Mouse (Mus musculus) heart, postnatal 0 days (tissue): ENCODE results near the gene Myo15b. TPM values are rescaled to one million over a fixed set of nuclear protein-coding genes. Genes with fewer than 3 reads are reported as not detected.
A peak's percentile ranks its signal among the peaks of the same experiment; 100 is the strongest.

ENCODE experiments used
- ATAC-seq: fragments of 200-750 bp; cut with Nextera tagmentation; 2 replicates; pipeline ENCODE4 v1.8.0; 2017; ENCODE audit warnings: low read depth, moderate number of reproducible peaks, moderate library complexity; ENCODE audit not compliant: insufficient read depth
- DNase-seq: peaks from one replicate; pipeline ENCODE4 v3.0.0-alpha.2; 2016; ENCODE audit warnings: low spot score
- H3K27ac ChIP-seq: fragments of 300-500 bp; sonication (generic); 2 replicates; pipeline ENCODE4 v1.5.1; 2014; ENCODE audit warnings: low read depth, mild to moderate bottlenecking
- H3K27me3 ChIP-seq: fragments of 300-500 bp; sonication (generic); 2 replicates; pipeline ENCODE4 v1.6.1; 2014; ENCODE audit warnings: low read length, mixed read lengths; ENCODE audit not compliant: control insufficient read depth, insufficient read depth
- H3K36me3 ChIP-seq: fragments of 300-500 bp; sonication (generic); replicated peaks from 2 replicates; pipeline ENCODE4 v1.6.1; 2014; ENCODE audit warnings: low read length, mixed read lengths; ENCODE audit not compliant: control insufficient read depth, insufficient read depth
- H3K4me1 ChIP-seq: fragments of 300-500 bp; sonication (generic); 2 replicates; pipeline ENCODE4 v1.6.1; 2014; ENCODE audit warnings: antibody characterized with exemption; ENCODE audit not compliant: control insufficient read depth, insufficient read depth
- H3K4me2 ChIP-seq: fragments of 300-500 bp; sonication (generic); 2 replicates; pipeline ENCODE4 v1.6.1; 2014; ENCODE audit warnings: low read depth, mild to moderate bottlenecking, low read length, moderate library complexity
- H3K4me3 ChIP-seq: fragments of 300-500 bp; sonication (generic); 2 replicates; pipeline ENCODE4 v1.5.1; 2014; ENCODE audit warnings: low read depth, low read length
- H3K9ac ChIP-seq: fragments of 300-500 bp; sonication (generic); replicated peaks from 2 replicates; pipeline ENCODE4 v1.6.1; 2014; ENCODE audit warnings: low read depth, low read length, mixed read lengths
- H3K9me3 ChIP-seq: fragments of 300-500 bp; sonication (generic); replicated peaks from 2 replicates; pipeline ENCODE4 v1.6.1; 2016; ENCODE audit warnings: low read length; ENCODE audit not compliant: control insufficient read depth
- CTCF ChIP-seq: IDR thresholded peaks from 2 replicates; pipeline ENCODE4 v1.5.1; 2016; ENCODE audit warnings: antibody characterized with exemption, control low read depth, low read depth
- EP300 ChIP-seq: IDR thresholded peaks from 2 replicates; pipeline ENCODE4 v1.6.1; 2016; ENCODE audit warnings: antibody characterized with exemption, low read depth
- WGBS: fragments of 180-500 bp; shearing (Covaris S2); extraction: QIAGEN DNeasy Blood & Tissue Kit; methylation state at CpG from one replicate; pipeline ENCODE4 v1.1.7; 2014; 5-methylcytosine and 5-hydroxymethylcytosine counted together
- polyA plus RNA-seq: library from polyadenylated mRNA; unstranded; fragments of >200 nt; fragmentation: Nextera tagmentation; extraction: Ambion mirVana; gene quantifications from 2 replicates; pipeline ENCODE4 v1.2.1, GENCODE M21; 2015
- total RNA-seq: library from RNA; depleted of rRNA; stranded (reverse); fragments of >200 nt; gene quantifications from 2 replicates; pipeline ENCODE4 v1.2.3, GENCODE M21; 2014; ENCODE audit warnings: low replicate concordance

Gene Myo15b
- total and polyA plus RNA-seq, 2 experiments from 2014 or later, result 0.04 TPM; not detected in 1

DNA sequence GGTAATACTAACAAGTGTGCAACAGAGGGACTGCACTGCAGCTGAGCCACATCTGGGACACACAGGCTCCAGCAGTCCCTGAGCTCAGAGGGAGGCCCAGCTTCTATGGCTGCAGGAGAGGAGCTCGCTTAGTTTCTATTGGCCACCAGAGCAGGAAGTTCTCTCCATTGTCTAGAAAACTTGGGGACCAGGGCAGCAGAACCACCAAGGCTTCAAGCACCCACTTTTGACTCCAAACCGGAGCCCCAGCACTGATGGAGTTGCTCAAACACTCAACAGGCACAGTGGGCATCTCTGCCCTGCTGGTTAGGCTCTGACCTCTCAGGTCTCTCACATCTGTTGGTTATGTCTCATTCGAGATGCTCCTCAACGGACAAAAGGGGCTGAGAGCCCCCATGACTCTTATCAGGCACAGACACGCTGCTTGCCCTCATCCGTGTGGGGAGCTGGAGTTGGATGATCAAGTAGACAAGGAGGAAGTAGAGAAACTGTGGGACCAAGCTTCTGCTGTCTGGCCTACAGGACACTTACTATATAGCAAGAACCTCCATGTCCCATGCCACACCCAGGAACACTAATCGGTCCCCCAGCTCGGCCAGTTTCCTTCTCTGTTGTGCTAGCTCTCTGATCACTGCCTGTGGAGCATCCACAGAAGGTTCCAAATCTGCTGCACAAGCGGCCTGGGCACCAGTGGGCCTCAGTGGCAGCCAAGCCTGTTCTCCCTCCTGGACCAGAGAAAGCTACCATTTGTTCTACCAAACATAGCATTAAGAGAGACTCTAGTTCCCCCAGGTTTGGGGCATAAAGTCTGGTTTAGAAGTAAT is 43.3 kb downstream of the Myo15b start:
- Histone ChIP-seq H3K27ac (peak overlapping the region; percentile 98), H3K27me3 (no peaks in the 10 kb centered on the region), H3K9me3 (no peaks in the 10 kb centered on the region), H3K4me3 (peak overlapping the region; percentile 57), H3K9ac (peak overlapping the region; percentile 60), H3K36me3 (peaks cover 23% of the 10 kb centered on the region), H3K4me2 (peak overlapping the region; percentile 71), H3K4me1 (peaks cover 46% of the 10 kb centered on the region)
- TF ChIP-seq CTCF, result no peak
- TF ChIP-seq EP300, result no peak
- no peak for DNase-seq
- ATAC-seq, result no peak
- 58% methylated on average over 9 of the region's 9 CpGs for WGBS

- H3K27ac ChIP-seq, result peak overlapping the region; percentile 98
- H3K4me1 ChIP-seq, result peaks cover 46% of the 10 kb centered on the region
- H3K27me3 ChIP-seq, result no peaks in the 10 kb centered on the region
- H3K9ac ChIP-seq, result peak overlapping the region; percentile 60; the same call in 1 of the 2 replicates
- no peak for TF ChIP-seq CTCF
- TF ChIP-seq EP300, result peak; percentile 66
- H3K9me3 ChIP-seq, result no peaks in the 10 kb centered on the region
- DNase-seq (peak; percentile 85), ATAC-seq (peak; percentile 40)
- H3K36me3 ChIP-seq, result peaks cover 25% of the 10 kb centered on the region
- 17% methylated on average over 5 of the region's 5 CpGs for WGBS
- peak overlapping the region; percentile 71 for H3K4me2 ChIP-seq
- H3K4me3 ChIP-seq, result peak overlapping the region; percentile 57; the same call in 1 of the 2 replicates
These were observed 44.0 kb downstream of the Myo15b start for GRCm38 (mm10) chr11:115902177-115902576.

GRCm38 (mm10) chr11:115902831-115903230 is 44.6 kb downstream of the Myo15b start:
- peaks cover 46% of the 10 kb centered on the region for H3K4me1 ChIP-seq
- peak overlapping the region; percentile 71 for H3K4me2 ChIP-seq
- H3K27ac ChIP-seq, result peak overlapping the region; percentile 98
- 22% methylated on average over 1 of the region's 1 CpGs for WGBS
- no peak overlapping the region for H3K4me3 ChIP-seq
- H3K9ac ChIP-seq, result no peak overlapping the region; the same call in 1 of the 2 replicates
- no peak for TF ChIP-seq CTCF
- TF ChIP-seq EP300, result no peak
- peaks cover 27% of the 10 kb centered on the region for H3K36me3 ChIP-seq
- ATAC-seq (peak; percentile 11; the same call in 1 of the 2 replicates), DNase-seq (peak; percentile 70)
- H3K9me3 ChIP-seq, result no peaks in the 10 kb centered on the region
- no peaks in the 10 kb centered on the region for H3K27me3 ChIP-seq

- no peak overlapping the region for H3K4me3 ChIP-seq
- no peak overlapping the region for H3K9ac ChIP-seq
- H3K27ac ChIP-seq, result peak overlapping the region; percentile 98
- no peaks in the 10 kb centered on the region for H3K9me3 ChIP-seq
- TF ChIP-seq EP300 (peak; percentile 84; the same call in 1 of the 2 replicates), CTCF (no peak)
- peaks cover 30% of the 10 kb centered on the region for H3K36me3 ChIP-seq
- DNase-seq (peak; percentile 90), ATAC-seq (peak; percentile 83)
- peaks cover 46% of the 10 kb centered on the region for H3K4me1 ChIP-seq
- H3K27me3 ChIP-seq, result no peaks in the 10 kb centered on the region
- peak overlapping the region; percentile 19 for H3K4me2 ChIP-seq
- WGBS, result 20% methylated on average over 11 of the region's 11 CpGs
These were observed 45.4 kb downstream of the Myo15b start for GRCm38 (mm10) chr11:115903384-115904230.

GRCm38 (mm10) chr11:115904231-115904955 is 46.2 kb downstream of the Myo15b start:
- H3K27ac ChIP-seq, result peak overlapping the region; percentile 98
- no peak overlapping the region for H3K4me2 ChIP-seq
- no peak overlapping the region for H3K4me3 ChIP-seq
- TF ChIP-seq EP300, result no peak
- no peak for TF ChIP-seq CTCF
- no peaks in the 10 kb centered on the region for H3K9me3 ChIP-seq
- H3K27me3 ChIP-seq, result no peaks in the 10 kb centered on the region
- peaks cover 46% of the 10 kb centered on the region for H3K4me1 ChIP-seq
- no peak for DNase-seq
- ATAC-seq, result no peak
- 60% methylated on average over 8 of the region's 8 CpGs for WGBS
- 0 out of 2 replicates have a peak overlapping the region, but pooled peaks have one; percentile 34 for H3K9ac ChIP-seq
- H3K36me3 ChIP-seq, result peaks cover 30% of the 10 kb centered on the region
